Mouse (Mus musculus): ENCODE results near the gene Sulf2. TPM values are rescaled to one million over a fixed set of nuclear protein-coding genes. Genes with fewer than 3 reads are reported as not detected.
A peak's percentile ranks its signal among the peaks of the same experiment; 100 is the strongest.

Gene Sulf2
- polyA plus RNA-seq, 1 experiment from 2014 or later = 174 TPM

GRCm38 (mm10) chr2:166163917-166164316, 8.5 kb upstream of the Sulf2 start:
- 92% methylated on average over 6 of the region's 6 CpGs for WGBS (ENCODE audit: missing documents)
- Histone ChIP-seq H3K27ac (no peak overlapping the region), H3K36me3 (ENCODE audit: inconsistent target) (no peaks in the 10 kb centered on the region)

GRCm38 (mm10) chr2:166163252-166163651, 7.8 kb upstream of the Sulf2 start:
- H3K4me3 ChIP-seq (ENCODE audit: inconsistent target) = no peak overlapping the region
- WGBS (ENCODE audit: missing documents) = 96% methylated on average over 5 of the region's 5 CpGs
- no peak overlapping the region for H3K27ac ChIP-seq
- H3K36me3 ChIP-seq (ENCODE audit: inconsistent target) = no peaks in the 10 kb centered on the region
- H3K79me2 ChIP-seq (ENCODE audit: inconsistent target) = no peaks in the 10 kb centered on the region

More at GRCm38 (mm10) chr2:166163917-166164316, 8.5 kb upstream of the Sulf2 start:
- Histone ChIP-seq H3K79me2 (ENCODE audit: inconsistent target) (no peaks in the 10 kb centered on the region), H3K4me3 (ENCODE audit: inconsistent target) (no peak overlapping the region)

GRCm38 (mm10) chr2:166162160-166162559, 6.7 kb upstream of the Sulf2 start:
- no peak overlapping the region for H3K4me3 ChIP-seq (ENCODE audit: inconsistent target)
- H3K79me2 ChIP-seq (ENCODE audit: inconsistent target) = no peaks in the 10 kb centered on the region
- WGBS (ENCODE audit: missing documents) = 94% methylated on average over 5 of the region's 5 CpGs
- H3K27ac ChIP-seq = no peak overlapping the region
- H3K36me3 ChIP-seq (ENCODE audit: inconsistent target) = no peaks in the 10 kb centered on the region

DNA sequence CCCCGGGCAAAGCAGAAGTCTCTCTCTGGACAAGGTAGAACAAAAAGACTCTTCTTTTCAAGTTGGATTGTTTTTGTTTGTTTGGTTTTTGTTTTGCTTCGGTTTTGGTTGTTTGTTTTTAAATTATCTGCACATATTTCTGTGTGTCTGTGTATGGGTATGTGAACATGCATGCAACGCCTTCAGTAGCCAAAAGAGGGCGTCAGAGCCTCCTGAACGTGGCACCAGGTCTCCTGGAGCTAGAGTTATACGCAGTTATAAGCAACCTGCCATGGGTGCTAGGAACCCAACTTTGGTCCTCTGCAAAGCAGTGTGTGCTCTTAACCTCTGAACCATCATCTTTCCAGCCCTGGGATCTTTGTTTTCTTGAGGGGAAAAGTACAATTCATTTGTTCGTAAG, 3.8 kb upstream of the Sulf2 start:
- WGBS (ENCODE audit: missing documents) = 97% methylated on average over 7 of the region's 7 CpGs
- Histone ChIP-seq H3K79me2 (ENCODE audit: inconsistent target) (no peaks in the 10 kb centered on the region), H3K4me3 (ENCODE audit: inconsistent target) (no peak overlapping the region), H3K27ac (no peak overlapping the region), H3K36me3 (ENCODE audit: inconsistent target) (no peaks in the 10 kb centered on the region)

DNA sequence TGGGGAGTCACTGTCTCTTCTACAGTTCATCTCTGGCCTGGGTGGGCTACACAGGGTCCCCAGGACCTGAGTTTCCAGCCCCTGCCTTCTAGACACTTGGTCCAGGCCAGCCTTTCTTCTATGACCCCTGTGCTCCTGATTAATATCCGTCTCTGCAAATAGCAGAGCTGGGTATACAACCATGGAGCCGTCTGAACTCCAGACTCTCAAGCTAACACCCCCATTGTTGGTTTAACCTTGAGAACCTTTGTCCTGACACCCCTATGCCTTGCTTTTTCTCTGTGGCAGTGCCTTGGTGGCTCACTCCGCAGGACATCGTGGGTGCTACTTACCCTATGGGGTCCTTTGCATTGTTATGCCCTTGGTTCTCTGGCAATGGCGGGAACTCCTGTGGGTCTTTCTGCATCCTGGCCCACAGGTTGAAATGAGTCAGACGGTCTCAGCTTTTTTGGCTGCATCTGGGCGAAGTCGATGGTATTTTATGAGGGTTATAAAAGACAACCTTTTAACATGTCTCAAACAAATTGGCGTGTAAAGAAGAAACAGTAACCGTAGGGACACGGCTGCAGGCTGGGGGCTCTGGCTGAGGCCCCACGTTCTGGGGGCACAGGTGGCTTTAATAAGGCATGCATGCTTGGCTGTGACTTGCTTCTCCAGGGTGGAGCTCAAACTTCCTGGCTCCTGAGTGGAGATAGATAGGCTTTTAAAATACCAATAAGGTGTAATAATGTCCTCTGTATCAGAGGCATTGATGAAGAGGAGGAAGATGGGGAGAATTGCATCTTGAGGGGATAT, 2.5 kb upstream of the Sulf2 start:
- peaks cover 6% of the 10 kb centered on the region; the same call in 1 of the 2 replicates for H3K79me2 ChIP-seq (ENCODE audit: inconsistent target)
- no peaks in the 10 kb centered on the region for H3K36me3 ChIP-seq (ENCODE audit: inconsistent target)
- H3K27ac ChIP-seq = no peak overlapping the region
- no peak overlapping the region for H3K4me3 ChIP-seq (ENCODE audit: inconsistent target)
- WGBS (ENCODE audit: missing documents) = 92% methylated on average over 12 of the region's 12 CpGs

- WGBS (ENCODE audit: missing documents) = 98% methylated on average over 2 of the region's 2 CpGs
- Histone ChIP-seq H3K79me2 (ENCODE audit: inconsistent target) (peaks cover 15% of the 10 kb centered on the region; the same call in 1 of the 2 replicates), H3K27ac (no peak overlapping the region), H3K4me3 (ENCODE audit: inconsistent target) (no peak overlapping the region), H3K36me3 (ENCODE audit: inconsistent target) (no peaks in the 10 kb centered on the region)
Measured at GRCm38 (mm10) chr2:166157144-166157543, 1.7 kb upstream of the Sulf2 start.

DNA sequence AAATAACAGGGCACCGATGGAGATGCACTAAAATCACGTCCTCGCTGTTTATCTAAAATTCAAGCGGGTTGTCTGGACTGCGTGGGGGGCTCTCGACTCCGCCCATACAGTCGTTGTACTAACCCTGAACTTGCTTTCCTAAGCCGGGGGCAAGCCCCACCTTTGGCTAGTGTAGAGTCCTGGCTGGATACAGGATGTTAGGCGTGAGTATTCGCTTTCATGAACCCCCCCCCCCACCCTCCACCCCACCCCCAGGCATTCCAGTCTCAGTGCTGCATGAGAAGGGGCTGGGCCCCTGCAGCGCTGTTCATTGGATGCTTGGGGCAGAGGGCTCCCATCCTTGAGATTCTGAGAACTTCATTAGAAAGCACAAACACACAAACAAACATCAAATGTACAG, 659 bp upstream of the Sulf2 start:
- 52% methylated on average over 12 of the region's 12 CpGs for WGBS (ENCODE audit: missing documents)
- no peaks in the 10 kb centered on the region for H3K36me3 ChIP-seq (ENCODE audit: inconsistent target)
- no peak overlapping the region for H3K4me3 ChIP-seq (ENCODE audit: inconsistent target)
- no peak overlapping the region for H3K27ac ChIP-seq
- peaks cover 24% of the 10 kb centered on the region; the same call in 1 of the 2 replicates for H3K79me2 ChIP-seq (ENCODE audit: inconsistent target)

DNA sequence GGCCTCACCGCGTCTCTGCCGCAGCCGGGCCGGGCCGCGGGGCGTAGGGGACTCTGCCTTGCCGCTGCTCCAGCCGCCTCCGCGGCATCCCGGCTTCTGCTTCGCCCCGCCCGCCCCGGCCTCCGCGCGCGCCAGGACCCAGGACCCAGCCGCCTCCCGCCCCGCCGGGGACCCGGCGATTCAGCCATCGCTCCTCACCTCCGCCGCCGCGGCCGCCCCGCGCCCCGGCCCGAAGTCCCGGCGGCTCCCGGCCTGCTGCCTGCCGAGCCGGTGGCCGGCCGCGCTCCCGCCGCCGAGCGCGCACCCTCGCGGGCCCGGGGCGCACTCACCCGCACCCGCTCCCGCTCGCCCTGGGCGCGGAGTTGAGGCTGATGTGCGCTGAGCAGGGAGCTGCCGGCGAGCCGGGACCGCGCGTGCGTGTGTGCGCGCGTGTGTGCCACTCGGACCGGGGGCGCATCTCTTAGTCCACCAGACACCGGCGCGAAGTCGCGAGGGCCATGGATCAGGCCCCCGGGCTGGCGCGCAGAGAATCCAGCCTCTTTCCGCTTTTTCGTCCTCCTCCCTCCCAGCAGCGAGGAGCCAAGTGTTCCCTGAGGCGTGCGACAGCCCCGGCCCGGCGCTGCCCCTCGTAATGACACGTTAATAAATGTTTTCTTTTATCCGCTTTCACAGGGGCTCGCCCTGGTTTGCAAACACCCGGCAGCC, 562 bp downstream of the Sulf2 start:
- Histone ChIP-seq H3K4me3 (ENCODE audit: inconsistent target) (peak overlapping the region; percentile 30), H3K79me2 (ENCODE audit: inconsistent target) (peaks cover 36% of the 10 kb centered on the region; the same call in 1 of the 2 replicates), H3K36me3 (ENCODE audit: inconsistent target) (no peaks in the 10 kb centered on the region), H3K27ac (peak overlapping the region; percentile 33; the same call in 1 of the 2 replicates)
- WGBS (ENCODE audit: missing documents) = under 1% methylated on average over 50 of the region's 95 CpGs

DNA sequence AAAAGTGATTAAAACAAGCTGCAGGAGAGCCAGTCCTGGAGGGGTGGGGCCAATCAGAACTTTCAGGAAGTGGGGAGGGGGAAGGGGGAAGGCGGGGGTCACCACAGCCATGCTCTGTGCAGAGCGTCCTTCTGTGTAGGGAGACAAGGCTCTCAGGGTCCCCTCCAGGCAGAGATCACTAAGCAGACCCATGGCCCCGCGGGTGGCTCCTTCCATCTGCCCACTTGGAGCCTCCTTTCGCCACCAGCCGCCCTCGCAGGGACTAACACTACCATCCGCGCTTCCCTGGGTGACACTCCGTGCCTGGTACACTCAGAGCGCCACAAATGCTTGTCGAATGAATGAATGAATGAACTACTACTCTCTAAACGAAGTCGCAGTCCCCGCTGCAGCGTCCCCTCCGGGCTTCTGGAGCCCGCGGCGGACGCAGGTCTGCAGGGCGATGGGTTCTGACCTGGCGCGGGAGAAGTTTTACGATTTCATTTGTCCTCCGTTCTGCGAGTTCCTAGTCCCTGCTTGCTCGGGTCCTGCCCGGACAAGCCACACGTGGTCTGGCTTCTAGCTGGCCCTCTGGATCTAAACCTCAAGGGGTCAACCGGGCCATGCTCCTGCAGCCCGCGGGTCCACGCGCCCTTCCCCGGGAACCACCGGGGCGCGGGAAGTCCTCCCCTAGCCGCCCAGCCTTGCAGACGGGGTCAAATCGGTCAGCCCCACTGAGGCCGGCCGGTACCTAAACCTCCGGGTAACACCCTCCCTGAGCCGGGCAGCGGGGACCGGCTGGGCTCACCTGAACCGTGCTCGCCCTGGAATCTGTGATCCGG, 1.4 kb downstream of the Sulf2 start:
- 0 out of 2 replicates have a peak overlapping the region, but pooled peaks have one; percentile 8 for H3K27ac ChIP-seq
- H3K4me3 ChIP-seq (ENCODE audit: inconsistent target) = peak overlapping the region; percentile 43
- peaks cover 36% of the 10 kb centered on the region; the same call in 1 of the 2 replicates for H3K79me2 ChIP-seq (ENCODE audit: inconsistent target)
- WGBS (ENCODE audit: missing documents) = 1% methylated on average over 46 of the region's 51 CpGs
- no peaks in the 10 kb centered on the region for H3K36me3 ChIP-seq (ENCODE audit: inconsistent target)

DNA sequence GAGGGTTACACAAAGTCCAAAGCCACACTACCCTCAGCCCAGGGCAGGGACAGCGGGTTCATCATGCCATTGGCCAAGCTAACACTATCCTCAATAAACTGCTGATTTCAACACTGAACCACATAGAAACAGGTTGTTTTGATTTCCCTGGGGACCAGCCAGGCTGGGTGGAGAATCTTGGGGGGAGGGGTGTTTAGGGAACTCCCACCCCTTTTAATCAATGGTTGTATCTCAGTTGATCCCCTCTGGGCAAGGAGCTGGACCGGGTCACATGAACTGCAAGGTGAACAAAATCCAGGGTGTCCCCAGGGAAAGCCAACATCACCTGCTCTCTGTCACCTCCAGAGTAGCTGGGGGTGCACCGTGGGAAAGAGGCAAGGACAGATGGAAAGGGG, 2.1 kb downstream of the Sulf2 start:
- Histone ChIP-seq H3K27ac (no peak overlapping the region), H3K79me2 (ENCODE audit: inconsistent target) (peaks cover 36% of the 10 kb centered on the region; the same call in 1 of the 2 replicates), H3K36me3 (ENCODE audit: inconsistent target) (no peaks in the 10 kb centered on the region), H3K4me3 (ENCODE audit: inconsistent target) (peak overlapping the region; percentile 43)
- 39% methylated on average over 3 of the region's 3 CpGs for WGBS (ENCODE audit: missing documents)

DNA sequence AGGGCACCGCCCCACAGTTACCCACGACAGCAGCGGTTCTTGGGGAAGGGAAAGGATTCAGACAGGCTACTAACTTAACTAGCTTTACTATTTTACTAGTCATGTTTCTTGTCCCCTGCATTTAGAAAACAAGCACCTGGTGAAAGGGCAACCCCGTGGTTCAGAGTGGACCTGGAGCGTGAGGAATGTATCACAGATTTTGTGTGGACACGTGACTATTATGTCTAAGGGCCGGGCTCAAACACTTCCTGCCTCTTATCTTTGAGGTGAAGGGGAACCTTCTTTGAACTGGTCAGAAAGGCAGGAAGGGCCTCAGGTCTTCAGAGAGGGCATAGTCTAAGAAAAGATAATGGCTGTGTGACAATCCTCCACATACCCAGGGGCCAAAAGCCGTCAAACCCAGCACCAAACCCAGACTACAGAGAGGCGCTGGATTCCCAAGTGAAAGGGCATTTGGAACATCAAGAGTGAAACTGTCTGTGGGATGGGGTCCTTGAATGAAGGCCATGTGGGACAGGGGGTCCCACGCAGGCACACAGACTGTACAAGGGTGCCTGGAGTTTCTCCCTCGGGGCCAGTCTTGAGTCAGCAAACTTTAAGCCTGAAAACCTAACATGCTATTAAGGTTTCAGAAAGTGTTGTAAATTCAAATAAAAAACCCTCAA, 2.6 kb downstream of the Sulf2 start:
- Histone ChIP-seq H3K4me3 (ENCODE audit: inconsistent target) (no peak overlapping the region), H3K36me3 (ENCODE audit: inconsistent target) (no peaks in the 10 kb centered on the region), H3K79me2 (ENCODE audit: inconsistent target) (peaks cover 36% of the 10 kb centered on the region; the same call in 1 of the 2 replicates), H3K27ac (no peak overlapping the region)
- WGBS (ENCODE audit: missing documents) = 68% methylated on average over 11 of the region's 11 CpGs

- no peak overlapping the region for H3K4me3 ChIP-seq (ENCODE audit: inconsistent target)
- H3K79me2 ChIP-seq (ENCODE audit: inconsistent target) = peaks cover 39% of the 10 kb centered on the region; the same call in 1 of the 2 replicates
- WGBS (ENCODE audit: missing documents) = 72% methylated on average over 19 of the region's 19 CpGs
- H3K36me3 ChIP-seq (ENCODE audit: inconsistent target) = no peaks in the 10 kb centered on the region
- no peak overlapping the region for H3K27ac ChIP-seq
Measured at GRCm38 (mm10) chr2:166151510-166152473, 3.7 kb downstream of the Sulf2 start.

- H3K4me3 ChIP-seq (ENCODE audit: inconsistent target) = no peak overlapping the region
- no peaks in the 10 kb centered on the region for H3K36me3 ChIP-seq (ENCODE audit: inconsistent target)
- H3K27ac ChIP-seq = no peak overlapping the region
- H3K79me2 ChIP-seq (ENCODE audit: inconsistent target) = peaks cover 42% of the 10 kb centered on the region; the same call in 1 of the 2 replicates
- WGBS (ENCODE audit: missing documents) = 99% methylated on average over 5 of the region's 5 CpGs
Measured at GRCm38 (mm10) chr2:166150584-166150983, 4.9 kb downstream of the Sulf2 start.

Data from macrophage (primary cell).